Mouse (Mus musculus) CH12.LX (cell line): ENCODE results near the gene Tex14.

Experiments
- CTCF ChIP-seq, 2 experiments: IDR thresholded peaks in 1 of 2; conservative IDR thresholded peaks in 1 of 2; 2 replicates each; pipeline ENCODE4 v1.5.1; 2011 to 2012; ENCODE audit warnings: low read depth in 2 of 2, low read length in 2 of 2, improper control_type of control experiment in 1 of 2, inconsistent platforms in 1 of 2, mild to moderate bottlenecking in 1 of 2, moderate library complexity in 1 of 2
- SIN3A ChIP-seq: IDR thresholded peaks from 2 replicates; pipeline ENCODE4 v1.6.1; 2012; ENCODE audit warnings: low read length, improper control_type of control experiment, inconsistent platforms

GRCm38 (mm10) chr11:87506502-87506901 lies 101.6 kb downstream of the Tex14 start:
- TF ChIP-seq CTCF (conservative IDR thresholded peaks at IDR 0.05 in 1 of 2, IDR thresholded peaks at IDR 0.05 in 1 of 2; ENCODE audit: low read depth in 2 of 2, low read length in 2 of 2), result no peak
- no peak for TF ChIP-seq SIN3A
